Mouse (Mus musculus) megakaryocyte-erythroid progenitor cell, adult 5-6 weeks (primary cell): ENCODE measurements around the gene Muc13. TPM values are rescaled to one million over a fixed set of nuclear protein-coding genes. Genes with fewer than 3 reads are reported as not detected.

Experiments
- ATAC-seq: replicated peaks from 2 replicates; pipeline ENCODE4 v1.8.0; 2016; ENCODE audit warnings: mild to moderate bottlenecking, inconsistent platforms; ENCODE audit not compliant: severe bottlenecking, poor library complexity, low FRiP score, low TSS enrichment
- total RNA-seq, 2 experiments: library from RNA; stranded (forward) in 1 of 2; stranded (reverse) in 1 of 2; fragments of 200-1000, 215-1000 nt in 1 of 2; fragments of >200 nt in 1 of 2; fragmentation: Nextera tagmentation in 1 of 2; gene quantifications; 2 replicates each; pipeline ENCODE4 v1.2.3; 2014 to 2017

Gene Muc13
- total RNA-seq, 2 experiments from 2014 or later: 55.5 to 66.2 TPM

GRCm38 (mm10) chr16:33810002-33810401 is 16.2 kb downstream of the Muc13 start:
- 0 out of 2 replicates have a peak, but pooled peaks have one; percentile 30 for ATAC-seq

DNA sequence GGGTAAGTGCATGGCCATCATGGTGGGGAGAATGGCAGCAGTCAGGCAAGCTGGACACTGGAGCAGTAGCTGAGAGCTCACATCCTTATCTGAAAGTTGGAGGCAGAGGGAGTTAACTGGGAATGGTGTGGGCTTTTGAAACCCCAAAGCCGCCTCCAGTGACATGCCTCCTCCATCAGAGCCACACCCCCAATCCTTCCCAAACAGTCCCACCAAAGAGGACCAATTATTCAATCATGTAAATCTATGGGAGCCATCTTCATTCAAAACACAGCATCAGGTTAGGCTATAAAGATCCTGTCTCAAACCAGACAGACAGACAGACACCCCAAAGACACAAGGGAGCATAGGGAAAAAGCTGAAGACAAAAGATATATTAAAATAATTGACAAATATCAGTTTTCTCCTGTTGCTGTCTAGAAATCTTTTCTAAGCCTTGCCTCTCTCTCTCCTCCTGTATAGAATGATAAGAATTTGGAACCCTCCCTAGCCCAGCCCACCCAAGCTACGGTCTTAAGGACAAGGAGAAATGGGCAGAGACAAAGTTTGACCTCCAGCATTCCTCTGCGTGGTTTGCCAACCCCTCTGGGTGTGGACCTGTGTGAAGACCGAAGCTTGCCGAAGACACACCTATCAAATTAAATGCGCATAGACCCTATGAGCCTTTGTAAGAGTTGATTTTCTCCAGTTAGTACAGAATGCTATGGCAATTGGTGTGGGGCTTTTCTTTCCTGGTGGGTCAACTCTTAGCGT is 24.8 kb downstream of the Muc13 start:
- ATAC-seq: no peak

GRCm38 (mm10) chr16:33820269-33821178 is 26.7 kb downstream of the Muc13 start:
- peak; percentile 90 for ATAC-seq

GRCm38 (mm10) chr16:33824603-33825002 is 30.8 kb downstream of the Muc13 start:
- no peak for ATAC-seq

- no peak for ATAC-seq
These were observed 34.7 kb downstream of the Muc13 start for GRCm38 (mm10) chr16:33828496-33828895.

DNA sequence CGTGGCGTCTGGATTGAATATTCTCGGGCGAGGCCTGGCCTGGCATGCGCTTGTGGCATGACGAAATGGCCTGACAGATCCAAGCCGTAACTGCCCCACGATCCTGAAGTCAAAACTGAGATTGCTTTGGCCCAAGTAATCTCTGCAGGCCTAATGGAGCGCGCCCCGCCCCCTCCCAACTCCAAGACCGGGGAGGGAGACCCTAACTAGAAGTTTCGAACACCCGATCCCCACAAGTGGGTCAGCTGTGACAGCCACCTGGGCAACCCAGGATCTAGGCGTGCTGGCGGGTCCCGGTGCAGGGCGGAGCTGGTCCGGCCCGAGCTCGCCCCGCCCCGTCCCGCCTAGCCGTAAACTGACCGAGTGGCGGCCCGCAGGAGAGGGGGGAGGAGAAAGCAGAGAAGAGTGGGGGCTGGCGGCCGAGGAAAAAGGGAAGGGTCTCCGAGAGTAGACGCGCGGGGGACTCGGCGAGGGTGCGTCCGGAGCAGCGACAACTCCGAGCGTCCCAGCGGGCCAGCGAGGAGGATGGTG is 35.5 kb downstream of the Muc13 start, which contains the start of gene Itgb5:
Gene Itgb5, plus strand, starts transcription at position 365 of the 531 bp plus-strand sequence.
- peak; percentile 42; the same call in 1 of the 2 replicates for ATAC-seq

GRCm38 (mm10) chr16:33829842-33830511 is 36.1 kb downstream of the Muc13 start:
- peak; percentile 27; the same call in 1 of the 2 replicates for ATAC-seq

- ATAC-seq: no peak
These were observed 36.8 kb downstream of the Muc13 start for GRCm38 (mm10) chr16:33830512-33831105.

GRCm38 (mm10) chr16:33832057-33832456 is 38.2 kb downstream of the Muc13 start:
- no peak for ATAC-seq

DNA sequence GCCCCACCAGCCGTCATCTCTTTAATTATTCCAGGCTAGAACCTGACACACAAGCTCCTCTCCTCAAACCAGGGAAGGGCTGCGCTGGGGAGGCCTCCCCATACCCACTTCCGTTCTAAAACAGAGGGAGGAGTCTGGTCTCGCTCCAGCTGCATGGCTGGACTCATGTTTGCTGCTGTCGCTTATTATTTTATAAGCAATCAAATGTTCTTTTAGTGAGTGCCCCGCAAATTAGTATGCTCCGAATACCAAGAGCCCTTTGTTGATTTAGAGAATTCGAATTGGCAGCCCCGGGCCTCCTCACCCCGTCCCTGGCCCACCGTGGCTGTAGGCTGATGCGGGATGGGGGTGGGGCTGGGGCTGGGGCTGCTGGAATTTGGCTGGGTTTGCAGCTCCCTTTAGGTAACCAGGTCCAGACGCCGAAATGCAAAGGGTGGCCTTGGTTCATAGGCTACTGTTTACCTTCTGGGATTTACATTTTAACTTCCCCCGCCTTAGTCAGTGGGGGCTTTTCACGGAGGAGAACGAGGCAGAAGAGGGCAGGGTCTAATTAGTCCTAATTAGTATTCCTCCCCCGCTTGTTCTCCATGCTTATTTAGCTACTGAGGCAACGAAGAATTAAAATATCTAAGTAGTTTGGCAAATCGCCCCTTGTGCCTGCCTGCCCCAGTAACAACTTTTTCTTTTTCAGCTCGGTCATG is 39.0 kb downstream of the Muc13 start:
- ATAC-seq: no peak

DNA sequence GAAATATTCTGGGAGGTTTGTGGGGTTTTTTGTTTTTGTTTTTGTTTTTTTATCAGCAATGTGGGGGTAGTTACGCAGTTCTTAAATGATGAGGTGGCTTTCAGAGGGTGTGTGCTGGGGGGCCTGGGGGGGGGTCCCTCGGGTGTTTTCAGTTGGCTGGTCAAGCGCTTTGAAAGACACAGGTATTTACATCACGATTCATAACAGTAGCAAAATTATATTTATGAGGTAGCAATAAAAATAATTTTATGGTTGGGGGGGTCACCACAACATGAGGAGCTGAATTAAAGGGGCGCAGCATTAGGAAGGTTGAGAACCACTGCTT is 39.6 kb downstream of the Muc13 start:
- ATAC-seq: no peak

DNA sequence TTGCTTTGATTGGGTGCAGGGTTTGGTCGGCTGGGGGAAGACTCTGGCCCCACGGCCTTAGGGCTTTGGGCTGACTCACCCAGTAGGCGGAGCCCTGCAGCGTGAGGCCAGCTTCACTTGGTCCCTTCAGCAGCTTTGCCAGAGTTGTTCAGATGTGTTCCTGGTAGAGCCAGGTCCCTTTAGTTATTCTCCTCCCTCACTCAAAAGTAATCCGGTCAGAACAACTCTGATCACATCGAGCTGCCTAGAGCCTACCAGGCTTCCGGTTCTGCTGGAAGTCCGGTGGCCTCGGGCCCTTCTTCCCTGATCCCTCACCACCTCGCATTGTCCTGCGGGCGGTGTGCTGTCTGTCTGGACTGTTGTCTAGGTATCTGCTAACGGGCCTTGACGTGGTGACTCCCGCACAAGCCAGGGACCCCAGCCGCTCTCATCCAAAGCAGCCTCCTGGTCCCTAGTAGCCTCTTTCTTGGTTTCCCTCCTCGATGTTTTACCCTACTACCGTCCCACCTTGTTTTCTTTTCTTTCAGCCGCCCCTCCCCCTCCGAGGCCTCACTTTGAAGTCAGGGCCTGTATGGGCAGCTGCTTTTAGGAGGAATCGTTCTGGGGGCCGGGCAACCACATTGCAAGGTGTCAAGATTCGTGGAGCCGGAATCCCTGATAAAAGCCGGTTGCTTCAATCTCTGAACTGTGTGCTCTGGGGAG is 40.1 kb downstream of the Muc13 start:
- peak; percentile 49 for ATAC-seq

DNA sequence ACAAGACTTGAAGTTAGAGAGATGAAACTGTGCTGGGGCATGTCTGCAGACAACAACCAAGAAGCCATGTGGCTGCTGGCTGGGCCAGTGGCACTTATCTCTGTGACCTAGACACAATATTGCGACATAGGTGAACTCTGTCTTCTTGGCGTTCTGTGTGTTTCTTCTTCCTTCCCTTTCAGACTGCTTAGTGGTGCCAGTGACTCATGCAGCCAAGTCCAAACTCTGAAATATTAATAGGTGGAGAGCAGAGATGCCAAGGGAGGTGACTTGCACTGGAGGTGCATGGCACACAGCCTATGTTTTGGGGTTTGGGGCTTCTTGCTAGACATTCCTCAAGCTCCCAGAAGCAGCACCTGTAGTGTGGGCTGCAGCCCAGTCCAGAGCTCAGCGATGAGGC is 42.8 kb downstream of the Muc13 start:
- ATAC-seq: no peak

GRCm38 (mm10) chr16:33837191-33837590 is 43.4 kb downstream of the Muc13 start:
- no peak for ATAC-seq

DNA sequence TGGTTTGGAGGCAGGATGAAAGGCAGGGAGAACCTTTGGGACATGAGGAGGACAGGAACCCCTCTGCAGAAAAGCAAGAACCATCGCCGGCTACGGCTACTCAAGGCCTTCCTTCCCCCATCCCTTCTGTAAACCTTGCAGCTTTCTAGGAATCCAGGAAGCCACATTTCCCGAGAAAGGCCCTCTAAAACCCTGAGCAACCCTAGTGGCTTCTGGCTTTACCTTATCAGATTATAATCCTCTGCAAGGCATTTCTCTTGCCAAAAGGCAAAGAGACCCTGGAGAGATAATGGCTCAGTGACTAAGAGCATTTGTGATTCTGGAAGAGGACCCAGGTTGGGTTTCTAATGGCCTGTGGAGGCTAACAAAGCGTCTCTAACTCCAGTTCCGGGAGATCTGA is 46.8 kb downstream of the Muc13 start:
- ATAC-seq: no peak

GRCm38 (mm10) chr16:33842081-33842880 is 48.4 kb downstream of the Muc13 start:
- no peak for ATAC-seq

GRCm38 (mm10) chr16:33844150-33844611 is 50.3 kb downstream of the Muc13 start:
- ATAC-seq: no peak
